Mouse (Mus musculus): ENCODE results near the gene Helb. TPM values are rescaled to one million over a fixed set of nuclear protein-coding genes. Genes with fewer than 3 reads are reported as not detected.

Gene Helb
- polyA plus RNA-seq, 1 experiment from 2014 or later, result 8.1 TPM

DNA sequence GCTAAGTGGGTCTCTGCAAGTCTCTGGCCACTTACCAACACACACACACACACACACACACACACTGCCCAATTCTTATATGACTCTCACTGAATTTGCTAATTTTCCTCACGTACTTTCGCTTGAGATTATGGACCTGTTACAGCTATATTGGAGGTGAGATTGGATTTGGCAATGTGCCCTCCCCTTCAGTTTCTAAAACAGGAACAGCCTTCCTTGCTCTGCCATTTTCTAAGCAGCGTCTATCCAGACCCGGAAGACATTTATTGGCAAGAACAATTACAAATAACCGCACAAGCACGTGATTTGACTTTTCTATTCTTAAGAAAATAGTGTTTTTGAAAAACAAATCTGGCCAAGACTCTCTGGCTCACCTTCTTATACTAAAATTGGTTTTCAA is 68.5 kb downstream of the Helb start:
- no peaks in the 10 kb centered on the region for H3K4me1 ChIP-seq (ENCODE audit: control insufficient read depth in 2 of 2, insufficient read depth in 2 of 2, low read length in 2 of 2)
- H3K27ac ChIP-seq (replicated peaks in 1 of 2; ENCODE audit: control insufficient read depth in 1 of 2, insufficient read depth in 1 of 2, low read depth in 2 of 2, low read length in 2 of 2), result no peak overlapping the region
- no peak overlapping the region for H3K9ac ChIP-seq (ENCODE audit: low read length)
- no peaks in the 10 kb centered on the region for H3K36me3 ChIP-seq (ENCODE audit: control insufficient read depth, insufficient read depth, low read length)
- no peaks in the 10 kb centered on the region for H3K9me3 ChIP-seq (ENCODE audit: control insufficient read depth, low read length)
- WGBS, result 85% methylated on average over 6 of the region's 6 CpGs
- no peak overlapping the region for H3K4me3 ChIP-seq (ENCODE audit: control insufficient read depth in 1 of 2, insufficient read depth in 1 of 2, low read depth in 1 of 2, low read length in 2 of 2)
- no peaks in the 10 kb centered on the region for H3K27me3 ChIP-seq (ENCODE audit: control insufficient read depth, insufficient read depth, low read length)
- H3K4me2 ChIP-seq (ENCODE audit: low read length), result no peak overlapping the region
- no peak for ATAC-seq (ENCODE audit: insufficient number of reproducible peaks, insufficient read depth, low FRiP score, low read depth)

- H3K4me2 ChIP-seq (ENCODE audit: low read length), result no peak overlapping the region
- H3K9ac ChIP-seq (ENCODE audit: low read length), result no peak overlapping the region
- no peak overlapping the region for H3K4me3 ChIP-seq (ENCODE audit: control insufficient read depth in 1 of 2, insufficient read depth in 1 of 2, low read depth in 1 of 2, low read length in 2 of 2)
- no peaks in the 10 kb centered on the region for H3K27me3 ChIP-seq (ENCODE audit: control insufficient read depth, insufficient read depth, low read length)
- no peaks in the 10 kb centered on the region for H3K4me1 ChIP-seq (ENCODE audit: control insufficient read depth in 2 of 2, insufficient read depth in 2 of 2, low read length in 2 of 2)
- WGBS, result 92% methylated on average over 5 of the region's 5 CpGs
- no peaks in the 10 kb centered on the region for H3K36me3 ChIP-seq (ENCODE audit: control insufficient read depth, insufficient read depth, low read length)
- ATAC-seq (ENCODE audit: insufficient number of reproducible peaks, insufficient read depth, low FRiP score, low read depth), result no peak
- no peak overlapping the region for H3K27ac ChIP-seq (replicated peaks in 1 of 2; ENCODE audit: control insufficient read depth in 1 of 2, insufficient read depth in 1 of 2, low read depth in 2 of 2, low read length in 2 of 2)
- no peaks in the 10 kb centered on the region for H3K9me3 ChIP-seq (ENCODE audit: control insufficient read depth, low read length)
These were observed 74.6 kb downstream of the Helb start for GRCm38 (mm10) chr10:120038194-120038593.

GRCm38 (mm10) chr10:120035824-120036223 is 77.0 kb downstream of the Helb start:
- H3K27me3 ChIP-seq (ENCODE audit: control insufficient read depth, insufficient read depth, low read length), result no peaks in the 10 kb centered on the region
- no peaks in the 10 kb centered on the region for H3K9me3 ChIP-seq (ENCODE audit: control insufficient read depth, low read length)
- WGBS, result 64% methylated on average over 6 of the region's 6 CpGs
- H3K4me3 ChIP-seq (ENCODE audit: control insufficient read depth in 1 of 2, insufficient read depth in 1 of 2, low read depth in 1 of 2, low read length in 2 of 2), result no peak overlapping the region
- H3K4me1 ChIP-seq (ENCODE audit: control insufficient read depth in 2 of 2, insufficient read depth in 2 of 2, low read length in 2 of 2), result no peaks in the 10 kb centered on the region
- H3K4me2 ChIP-seq (ENCODE audit: low read length), result no peak overlapping the region
- no peak overlapping the region for H3K9ac ChIP-seq (ENCODE audit: low read length)
- no peak for ATAC-seq (ENCODE audit: insufficient number of reproducible peaks, insufficient read depth, low FRiP score, low read depth)
- no peaks in the 10 kb centered on the region for H3K36me3 ChIP-seq (ENCODE audit: control insufficient read depth, insufficient read depth, low read length)
- no peak overlapping the region for H3K27ac ChIP-seq (replicated peaks in 1 of 2; ENCODE audit: control insufficient read depth in 1 of 2, insufficient read depth in 1 of 2, low read depth in 2 of 2, low read length in 2 of 2)

DNA sequence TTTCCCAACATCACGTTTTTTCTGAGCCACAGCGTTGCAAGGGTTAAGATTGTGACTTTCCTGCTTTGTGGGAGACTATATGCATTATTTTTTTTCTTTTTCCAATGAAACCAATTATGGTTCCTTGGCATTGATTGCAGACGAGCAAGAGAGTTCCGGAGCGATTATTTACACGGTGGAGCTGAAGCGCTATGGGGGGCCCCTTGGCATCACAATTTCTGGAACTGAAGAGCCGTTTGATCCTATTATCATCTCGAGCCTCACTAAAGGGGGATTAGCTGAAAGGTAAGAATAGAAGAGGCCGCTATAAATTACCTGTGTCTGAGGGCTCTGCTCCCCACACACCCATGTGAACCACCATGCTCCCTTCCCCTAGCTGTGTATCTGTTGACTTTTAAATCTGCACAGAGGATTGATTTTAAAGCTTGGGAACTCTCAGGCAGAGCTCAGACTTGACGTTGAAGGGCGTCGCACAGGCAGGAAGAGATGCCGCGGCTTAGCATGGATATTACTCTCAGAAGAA is 77.5 kb downstream of the Helb start:
- WGBS, result 56% methylated on average over 15 of the region's 15 CpGs
- H3K27me3 ChIP-seq (ENCODE audit: control insufficient read depth, insufficient read depth, low read length), result no peaks in the 10 kb centered on the region
- ATAC-seq (ENCODE audit: insufficient number of reproducible peaks, insufficient read depth, low FRiP score, low read depth), result no peak
- no peaks in the 10 kb centered on the region for H3K36me3 ChIP-seq (ENCODE audit: control insufficient read depth, insufficient read depth, low read length)
- no peaks in the 10 kb centered on the region for H3K4me1 ChIP-seq (ENCODE audit: control insufficient read depth in 2 of 2, insufficient read depth in 2 of 2, low read length in 2 of 2)
- H3K9me3 ChIP-seq (ENCODE audit: control insufficient read depth, low read length), result no peaks in the 10 kb centered on the region
- no peak overlapping the region; the same call in 1 of the 2 replicates for H3K4me2 ChIP-seq (ENCODE audit: low read length)
- H3K4me3 ChIP-seq (ENCODE audit: control insufficient read depth in 1 of 2, insufficient read depth in 1 of 2, low read depth in 1 of 2, low read length in 2 of 2), result no peak overlapping the region
- H3K9ac ChIP-seq (ENCODE audit: low read length), result no peak overlapping the region
- H3K27ac ChIP-seq (replicated peaks in 1 of 2; ENCODE audit: control insufficient read depth in 1 of 2, insufficient read depth in 1 of 2, low read depth in 2 of 2, low read length in 2 of 2), result no peak overlapping the region

- H3K27me3 ChIP-seq (ENCODE audit: control insufficient read depth, insufficient read depth, low read length), result no peaks in the 10 kb centered on the region
- no peaks in the 10 kb centered on the region for H3K36me3 ChIP-seq (ENCODE audit: control insufficient read depth, insufficient read depth, low read length)
- H3K9ac ChIP-seq (ENCODE audit: low read length), result no peak overlapping the region
- no peaks in the 10 kb centered on the region for H3K9me3 ChIP-seq (ENCODE audit: control insufficient read depth, low read length)
- no peaks in the 10 kb centered on the region for H3K4me1 ChIP-seq (ENCODE audit: control insufficient read depth in 2 of 2, insufficient read depth in 2 of 2, low read length in 2 of 2)
- WGBS, result 87% methylated on average over 9 of the region's 9 CpGs
- no peak overlapping the region for H3K4me2 ChIP-seq (ENCODE audit: low read length)
- no peak for ATAC-seq (ENCODE audit: insufficient number of reproducible peaks, insufficient read depth, low FRiP score, low read depth)
- no peak overlapping the region for H3K4me3 ChIP-seq (ENCODE audit: control insufficient read depth in 1 of 2, insufficient read depth in 1 of 2, low read depth in 1 of 2, low read length in 2 of 2)
- no peak overlapping the region for H3K27ac ChIP-seq (replicated peaks in 1 of 2; ENCODE audit: control insufficient read depth in 1 of 2, insufficient read depth in 1 of 2, low read depth in 2 of 2, low read length in 2 of 2)
These were observed 78.9 kb downstream of the Helb start for GRCm38 (mm10) chr10:120033866-120034265.

Other genes with a start within 250 kb of the Helb start
- gene Tmbim4, start 88.6 kb upstream of the Helb start, polyA plus RNA-seq (2014; fragmentation: Nextera tagmentation; extraction: Ambion mirVana), result 116 and 130 TPM in 2 replicates
- 0.41 and 0.42 TPM in 2 replicates for gene Irak3, start 89.1 kb upstream of the Helb start, polyA plus RNA-seq (2014; fragmentation: Nextera tagmentation; extraction: Ambion mirVana)
- gene Llph, start 114.1 kb upstream of the Helb start, polyA plus RNA-seq (2014; fragmentation: Nextera tagmentation; extraction: Ambion mirVana), result 29.1 and 30.9 TPM in 2 replicates

Measured in heart, embryonic 14.5 days (tissue).